Mouse (Mus musculus) stomach, embryonic 14.5 days (tissue): Measurements from ENCODE around the gene Pla2g1b. TPM values are rescaled to one million over a fixed set of nuclear protein-coding genes. Genes with fewer than 3 reads are reported as not detected.
"Not testable (repeated sequence)": the region's sequence is repeated elsewhere in the genome, so short reads cannot be mapped to it uniquely, and the experiment has no call there.

Experiments used
- ATAC-seq: fragments of 200-750 bp; cut with Nextera tagmentation; 2 replicates; pipeline ENCODE4 v1.8.0; 2017; ENCODE audit warnings: low read depth, moderate TSS enrichment; ENCODE audit not compliant: insufficient number of reproducible peaks, insufficient read depth, low FRiP score
- H3K27ac ChIP-seq: fragments of 300-500 bp; sonication (generic); 2 replicates; pipeline ENCODE4 v1.5.1; 2014; ENCODE audit warnings: mild to moderate bottlenecking, low read length, moderate library complexity, mixed read lengths
- H3K27me3 ChIP-seq: fragments of 300-500 bp; sonication (generic); 2 replicates; pipeline ENCODE4 v1.6.1; 2014; ENCODE audit warnings: low read length, control low read depth, mixed read lengths; ENCODE audit not compliant: control insufficient read depth, insufficient read depth
- H3K36me3 ChIP-seq: fragments of 300-500 bp; sonication (generic); 2 replicates; pipeline ENCODE4 v1.6.1; 2014; ENCODE audit warnings: mild to moderate bottlenecking, control low read depth, low read length, moderate library complexity, mixed read lengths; ENCODE audit not compliant: control insufficient read depth, insufficient read depth
- H3K4me1 ChIP-seq: fragments of 300-500 bp; sonication (generic); 2 replicates; pipeline ENCODE4 v1.6.1; 2014; ENCODE audit warnings: low read length, control low read depth, mixed read lengths; ENCODE audit not compliant: control insufficient read depth, insufficient read depth
- H3K4me2 ChIP-seq: fragments of 300-500 bp; sonication (generic); replicated peaks from 2 replicates; pipeline ENCODE4 v1.6.1; 2014; ENCODE audit warnings: low read depth, low read length, control low read depth
- H3K4me3 ChIP-seq: fragments of 300-500 bp; sonication (generic); 2 replicates; pipeline ENCODE4 v1.5.1; 2014; ENCODE audit warnings: low read depth, low read length, control low read depth
- H3K9ac ChIP-seq: fragments of 300-500 bp; sonication (generic); replicated peaks from 2 replicates; pipeline ENCODE4 v1.6.1; 2014; ENCODE audit warnings: low read depth, mild to moderate bottlenecking, control low read depth, low read length, moderate library complexity, mixed read lengths
- H3K9me3 ChIP-seq: fragments of 300-500 bp; sonication (generic); 2 replicates; pipeline ENCODE4 v1.6.1; 2016; ENCODE audit warnings: low read depth, low read length, control low read depth; ENCODE audit not compliant: control insufficient read depth
- WGBS: fragments of 180-500 bp; shearing (Covaris S2); extraction: QIAGEN DNeasy Blood & Tissue Kit; methylation state at CpG from one replicate; pipeline ENCODE4 v1.1.7; 2014; 5-methylcytosine and 5-hydroxymethylcytosine counted together
- polyA plus RNA-seq: library from polyadenylated mRNA; unstranded; fragments of >200 nt; fragmentation: Nextera tagmentation; extraction: Ambion mirVana; gene quantifications from 2 replicates; pipeline ENCODE4 v1.2.1, GENCODE M21; 2014

Gene Pla2g1b
- polyA plus RNA-seq, 1 experiment from 2014 or later = 20.2 TPM

DNA sequence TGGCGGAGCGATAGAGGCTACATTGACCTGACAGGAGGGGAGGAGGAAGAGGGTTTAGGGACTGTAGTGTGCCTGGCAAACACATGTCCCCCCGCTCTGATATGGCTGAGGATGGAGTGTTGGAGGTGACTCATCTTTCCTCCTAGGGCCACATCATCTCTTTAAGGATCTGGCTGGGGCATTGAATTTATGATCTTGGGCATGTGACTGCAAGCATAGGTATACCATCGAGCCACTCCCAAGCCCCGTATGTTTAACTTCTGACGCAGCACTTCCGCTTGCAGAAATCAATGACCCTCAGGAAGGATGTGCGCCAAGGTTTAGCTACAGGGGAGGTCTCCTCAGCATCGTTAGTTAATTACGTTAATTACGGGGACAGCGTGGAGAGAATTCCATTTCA is 37.0 kb downstream of the Pla2g1b start:
- Histone ChIP-seq H3K9me3 (0 out of 2 replicates have a peak, but pooled peaks cover 3% of the 10 kb centered on the region), H3K9ac (no peak overlapping the region), H3K4me2 (no peak overlapping the region), H3K27me3 (no peaks in the 10 kb centered on the region), H3K4me1 (peaks cover 7% of the 10 kb centered on the region), H3K4me3 (no peak overlapping the region), H3K36me3 (no peaks in the 10 kb centered on the region), H3K27ac (no peak overlapping the region)
- 62% methylated on average over 12 of the region's 12 CpGs for WGBS
- no peak for ATAC-seq

GRCm38 (mm10) chr5:115505617-115506016 is 39.6 kb downstream of the Pla2g1b start:
- H3K27ac ChIP-seq, H3K9ac ChIP-seq, ATAC-seq, H3K4me2 ChIP-seq, H3K27me3 ChIP-seq, H3K36me3 ChIP-seq, H3K9me3 ChIP-seq, H3K4me3 ChIP-seq: not testable (repeated sequence)
- H3K4me1 ChIP-seq = peaks cover 26% of the 10 kb centered on the region
- WGBS = 77% methylated on average over 4 of the region's 4 CpGs

DNA sequence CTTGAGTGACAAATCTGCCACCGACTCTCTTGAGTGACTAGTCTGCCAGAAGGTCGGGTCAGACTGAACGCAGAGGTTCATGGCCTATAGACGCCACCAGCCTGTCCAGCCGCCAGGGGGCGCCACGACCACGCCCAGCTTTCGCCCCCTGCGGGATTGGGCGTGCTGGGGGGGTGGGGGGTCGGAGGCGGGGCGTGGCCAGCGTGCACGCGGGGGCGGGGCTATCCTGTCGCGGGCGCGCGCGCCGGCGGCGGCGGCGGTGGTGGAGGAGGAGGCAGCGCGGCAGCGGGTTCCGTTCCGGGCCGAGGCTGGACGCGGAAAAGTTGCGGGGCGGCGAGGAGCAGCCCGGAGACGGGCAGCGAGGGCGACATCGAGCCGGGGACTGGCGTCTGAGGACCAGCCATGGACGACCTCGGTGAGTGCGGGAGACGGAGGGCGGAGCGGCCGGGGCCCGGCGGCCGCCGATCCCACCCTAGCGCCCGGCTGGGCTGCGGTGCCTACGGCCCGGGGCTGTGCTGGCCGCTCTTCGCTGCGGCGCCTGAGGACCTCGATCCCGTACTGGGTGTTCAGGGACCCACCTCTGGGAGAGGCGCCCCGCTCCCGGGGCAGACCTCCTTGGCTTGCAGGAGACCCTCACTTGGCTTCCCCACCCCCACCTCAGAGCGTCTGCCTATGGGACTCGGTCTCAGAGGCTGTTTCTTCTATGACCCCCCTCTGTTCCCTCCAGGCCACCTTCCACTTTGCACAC is 40.6 kb downstream of the Pla2g1b start, which contains the start of gene Pxn:
TSS of gene Pxn (plus strand) at position 223 of the 748 bp plus-strand sequence.
- WGBS = under 1% methylated on average over 51 of the region's 74 CpGs

GRCm38 (mm10) chr5:115507267-115507980 is 41.4 kb downstream of the Pla2g1b start:
- no peaks in the 10 kb centered on the region for H3K36me3 ChIP-seq
- H3K9ac ChIP-seq = peak overlapping the region; percentile 86
- peak overlapping the region; percentile 90 for H3K4me3 ChIP-seq
- H3K9me3 ChIP-seq = 0 out of 2 replicates have a peak, but pooled peaks cover 3% of the 10 kb centered on the region
- H3K4me2 ChIP-seq = peak overlapping the region; percentile 87
- H3K27ac ChIP-seq = no peak overlapping the region
- H3K27me3 ChIP-seq = no peaks in the 10 kb centered on the region
- ATAC-seq = no peak
- peaks cover 26% of the 10 kb centered on the region for H3K4me1 ChIP-seq
- 22% methylated on average over 12 of the region's 12 CpGs for WGBS

More for the DNA sequence above, 40.6 kb downstream of the Pla2g1b start, which contains the start of gene Pxn:
- ATAC-seq = peak; percentile 87
- H3K4me2 ChIP-seq = peak within 1 kb of the TSS; percentile 87
- H3K9me3 ChIP-seq = 0 out of 2 replicates have a peak, but pooled peaks cover 3% of the 10 kb centered on the region
- H3K27ac ChIP-seq = peak within 1 kb of the TSS; percentile 49; the same call in 1 of the 2 replicates
- H3K4me1 ChIP-seq = peaks cover 26% of the 10 kb centered on the region
- H3K27me3 ChIP-seq = no peaks in the 10 kb centered on the region
- H3K4me3 ChIP-seq = peak within 1 kb of the TSS; percentile 90
- peak within 1 kb of the TSS; percentile 86 for H3K9ac ChIP-seq
- no peaks in the 10 kb centered on the region for H3K36me3 ChIP-seq

DNA sequence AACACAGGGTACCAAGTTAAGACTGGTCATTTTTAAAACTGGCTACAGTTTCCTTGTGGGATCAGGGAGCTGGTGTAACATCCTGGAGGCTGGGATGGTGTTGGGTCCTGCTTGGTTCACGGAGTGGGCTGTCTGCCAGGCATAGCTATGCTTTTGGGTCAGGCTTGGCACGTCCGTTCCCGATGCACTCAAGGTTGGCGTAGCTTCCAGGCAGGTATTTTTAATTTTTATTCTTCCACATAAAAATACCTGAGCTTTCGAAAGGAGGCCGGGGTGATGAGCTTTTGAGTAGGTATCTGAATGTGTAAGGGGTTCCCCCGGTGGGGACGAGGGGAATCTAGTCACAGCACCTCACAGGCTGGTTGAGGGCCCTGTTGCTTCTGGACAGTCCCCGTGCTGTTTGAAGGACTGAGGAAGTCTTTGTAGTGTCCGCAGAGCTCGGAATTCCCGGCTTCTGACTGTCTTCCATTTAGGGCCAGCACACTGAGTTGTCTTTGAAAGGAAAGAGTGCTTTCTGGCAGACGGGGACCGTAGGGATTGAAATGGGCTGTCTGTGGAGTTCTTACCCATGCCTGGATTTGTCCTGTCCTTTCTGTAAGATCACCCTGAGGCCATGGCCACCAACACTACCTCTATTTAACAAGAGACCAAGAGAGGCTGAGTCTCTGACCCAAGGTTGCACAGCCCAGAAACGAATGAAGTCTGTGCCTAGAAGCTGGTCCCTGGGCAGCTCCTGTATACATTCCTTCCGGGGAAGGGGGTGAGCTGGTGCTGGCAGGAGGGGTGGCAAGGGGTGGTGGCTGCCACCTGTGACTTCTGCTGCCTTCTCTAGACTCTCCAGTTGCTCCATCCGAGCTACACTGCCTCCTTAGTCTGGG is 42.2 kb downstream of the Pla2g1b start:
- 47% methylated on average over 18 of the region's 18 CpGs for WGBS
- no peaks in the 10 kb centered on the region for H3K36me3 ChIP-seq
- 0 out of 2 replicates have a peak overlapping the region, but pooled peaks have one; percentile 15 for H3K27ac ChIP-seq
- peak overlapping the region; percentile 87 for H3K4me2 ChIP-seq
- H3K27me3 ChIP-seq = no peaks in the 10 kb centered on the region
- H3K4me1 ChIP-seq = peaks cover 26% of the 10 kb centered on the region
- ATAC-seq = no peak
- H3K4me3 ChIP-seq = peak overlapping the region; percentile 90
- H3K9ac ChIP-seq = peak overlapping the region; percentile 86
- H3K9me3 ChIP-seq = 0 out of 2 replicates have a peak, but pooled peaks cover 3% of the 10 kb centered on the region

DNA sequence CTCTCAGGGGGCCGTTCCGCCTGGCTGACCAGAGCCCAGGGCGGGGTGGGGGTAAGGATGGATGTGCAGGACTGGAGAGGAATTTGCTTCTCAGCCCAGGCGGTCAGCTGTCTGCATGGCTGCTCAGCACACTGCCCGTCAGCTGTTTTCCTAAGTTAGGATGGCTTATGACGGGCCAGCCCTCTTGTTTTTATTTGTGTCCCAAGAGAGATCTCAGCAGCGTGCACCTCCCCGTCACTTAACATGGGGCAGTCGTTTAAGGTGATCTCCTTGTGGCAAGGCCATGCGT is 42.7 kb downstream of the Pla2g1b start:
- peak overlapping the region; percentile 87 for H3K4me2 ChIP-seq
- peaks cover 26% of the 10 kb centered on the region for H3K4me1 ChIP-seq
- ATAC-seq = no peak
- H3K36me3 ChIP-seq = no peaks in the 10 kb centered on the region
- no peaks in the 10 kb centered on the region for H3K27me3 ChIP-seq
- peak overlapping the region; percentile 21; the same call in 1 of the 2 replicates for H3K9ac ChIP-seq
- 41% methylated on average over 10 of the region's 10 CpGs for WGBS
- H3K4me3 ChIP-seq = peak overlapping the region; percentile 90
- 0 out of 2 replicates have a peak overlapping the region, but pooled peaks have one; percentile 15 for H3K27ac ChIP-seq
- 0 out of 2 replicates have a peak, but pooled peaks cover 3% of the 10 kb centered on the region for H3K9me3 ChIP-seq

- H3K27ac ChIP-seq = peak overlapping the region; percentile 75; the same call in 1 of the 2 replicates
- no peak for ATAC-seq
- H3K27me3 ChIP-seq = no peaks in the 10 kb centered on the region
- peaks cover 31% of the 10 kb centered on the region for H3K4me1 ChIP-seq
- no peak overlapping the region for H3K4me3 ChIP-seq
- no peak overlapping the region for H3K9ac ChIP-seq
- WGBS = 35% methylated on average over 15 of the region's 15 CpGs
- peak overlapping the region; percentile 87 for H3K4me2 ChIP-seq
- 0 out of 2 replicates have a peak, but pooled peaks cover 1% of the 10 kb centered on the region for H3K9me3 ChIP-seq
- H3K36me3 ChIP-seq = no peaks in the 10 kb centered on the region
These were observed 43.3 kb downstream of the Pla2g1b start for GRCm38 (mm10) chr5:115509321-115509761.
